ENCODE assay signal across 12 mouse cellular contexts in the genomic region with DNA sequence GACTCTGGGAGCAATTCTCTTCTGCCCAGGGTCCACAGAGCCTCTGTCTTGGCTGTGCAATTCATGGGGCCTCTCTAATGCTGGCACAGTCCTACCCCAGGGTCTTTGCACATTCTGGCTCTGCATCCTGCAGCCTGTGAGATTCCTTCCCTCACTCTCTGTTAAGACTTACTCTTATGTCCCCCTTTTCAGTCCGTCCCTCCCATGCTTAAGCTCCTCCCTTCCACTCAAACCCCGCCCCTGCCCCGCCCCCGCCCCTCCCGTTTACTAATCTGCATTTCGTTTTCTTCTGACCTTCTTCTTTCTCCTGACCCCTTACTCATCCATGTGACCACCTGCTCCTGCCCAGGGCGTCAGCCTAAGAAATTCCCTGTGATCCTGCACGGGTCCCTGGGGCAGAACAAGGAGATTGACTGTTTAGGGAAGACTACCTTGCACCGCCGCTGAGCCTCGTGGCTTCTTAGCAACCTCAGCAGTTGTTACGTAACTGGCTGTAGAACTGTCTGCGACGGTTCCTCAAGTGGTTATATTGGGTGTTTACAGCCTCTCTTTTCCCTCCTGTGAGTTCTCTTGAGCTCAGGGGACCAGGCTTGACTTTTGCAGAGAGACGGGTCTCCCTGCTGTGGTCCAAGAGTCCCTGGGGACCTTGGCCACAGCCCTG. TPM values are rescaled to one million over a fixed set of nuclear protein-coding genes. Genes with fewer than 3 reads are reported as not detected.
DNase-seq lines count a peak whose midpoint lies in the region; ATAC-seq and TF ChIP-seq lines count a peak whose summit lies in the region.
"Had no signal": no experiment of that assay in that cellular context is flagged by ENCODE, and none has a peak within 500 bp of the region (broad histone marks: within the 10 kb centered on the region; RNA-seq: fewer than 3 reads in every experiment).

No protein-coding gene starts in this region.

- H3K27ac ChIP-seq in testis, adult 2 months (ENCODE audit: control insufficient read depth, insufficient read depth, low read depth, low read length), result peak overlapping the region; percentile 79
- no peak overlapping the region for H3K27ac ChIP-seq in liver, embryonic 12.5 days
- H3K27ac ChIP-seq in forebrain, embryonic 13.5 days, result no peak overlapping the region
- H3K27ac ChIP-seq in hindbrain, embryonic 12.5 days, result no peak overlapping the region
- H3K27ac ChIP-seq: embryonic facial prominence, embryonic 15.5 days; kidney, postnatal 0 days; neural tube, embryonic 13.5 days had no signal

- 5% methylated on average over 15 of the region's 15 CpGs for WGBS in liver, embryonic 12.5 days (ENCODE audit: insufficient replicate concordance)
- 24% methylated on average over 15 of the region's 15 CpGs for WGBS in forebrain, embryonic 13.5 days
- 19% methylated on average over 15 of the region's 15 CpGs for WGBS in hindbrain, embryonic 12.5 days

- ATAC-seq in liver, embryonic 12.5 days, result peak; percentile 25; the same call in 1 of the 2 replicates
- no peak for ATAC-seq in forebrain, embryonic 13.5 days
- ATAC-seq in hindbrain, embryonic 12.5 days (ENCODE audit: low FRiP score), result no peak

- TF ChIP-seq POLR2A in testis, adult 2 months (IDR thresholded peaks at IDR 0.05; ENCODE audit: control insufficient read depth, low read depth, low read length), result peak; percentile 50; the same call in 1 of the 2 replicates

- H3K36me3 ChIP-seq in testis, adult 2 months (ENCODE audit: control insufficient read depth, insufficient read depth, low read length), result no peaks in the 10 kb centered on the region; the same call in 1 of the 2 replicates
- H3K36me3 ChIP-seq in liver, embryonic 12.5 days, result peaks cover 18% of the 10 kb centered on the region
- no peaks in the 10 kb centered on the region; the same call in none of the 2 replicates for H3K36me3 ChIP-seq in splenic B cell, adult 2 months (ENCODE audit: control insufficient read depth, insufficient read depth, low read length, poor library complexity, severe bottlenecking)
- peaks cover 21% of the 10 kb centered on the region for H3K36me3 ChIP-seq in forebrain, embryonic 13.5 days (ENCODE audit: poor library complexity, severe bottlenecking)
- H3K36me3 ChIP-seq in hindbrain, embryonic 12.5 days, result peaks cover 16% of the 10 kb centered on the region

- peak; percentile 93 for DNase-seq in heart, adult 11 months
- DNase-seq in heart, postnatal 25 days (ENCODE audit: low spot score), result no peak
- no peak for DNase-seq in testis, postnatal 10 days (ENCODE audit: low spot score)
- DNase-seq in splenic B cell, adult 2 months (ENCODE audit: low read depth, low spot score), result peak; percentile 56

- peak overlapping the region; percentile 7; the same call in 1 of the 2 replicates for H3K9ac ChIP-seq in liver, embryonic 12.5 days
- no peak overlapping the region for H3K9ac ChIP-seq in forebrain, embryonic 13.5 days
- no peak overlapping the region for H3K9ac ChIP-seq in hindbrain, embryonic 12.5 days
- H3K9ac ChIP-seq: embryonic facial prominence, embryonic 15.5 days; neural tube, embryonic 13.5 days had no signal

- intact Hi-C loops in heart, postnatal 25 days (cut with DNase I), result loop anchor here (10.0 kb wide), 1 partner anchor 1474 kb away; no protein-coding TSS in a partner anchor

- H3K4me3 ChIP-seq in testis, adult 2 months (ENCODE audit: control insufficient read depth, low read depth, low read length), result peak overlapping the region; percentile 82
- H3K4me3 ChIP-seq in liver, embryonic 12.5 days, result peak overlapping the region; percentile 36
- H3K4me3 ChIP-seq in forebrain, embryonic 13.5 days, result no peak overlapping the region
- H3K4me3 ChIP-seq in hindbrain, embryonic 12.5 days, result no peak overlapping the region
- H3K4me3 ChIP-seq: embryonic facial prominence, embryonic 15.5 days; neural tube, embryonic 13.5 days had no signal

- no peaks in the 10 kb centered on the region for H3K27me3 ChIP-seq in testis, adult 2 months (ENCODE audit: control insufficient read depth, insufficient read depth, low read length)
- H3K27me3 ChIP-seq in liver, embryonic 12.5 days (replicated peaks), result no peaks in the 10 kb centered on the region
- H3K27me3 ChIP-seq in splenic B cell, adult 2 months (ENCODE audit: control insufficient read depth, insufficient read depth, low read length, poor library complexity, severe bottlenecking), result no peaks in the 10 kb centered on the region
- no peaks in the 10 kb centered on the region for H3K27me3 ChIP-seq in forebrain, embryonic 13.5 days
- no peaks in the 10 kb centered on the region for H3K27me3 ChIP-seq in hindbrain, embryonic 12.5 days
- H3K27me3 ChIP-seq: embryonic facial prominence, embryonic 15.5 days; neural tube, embryonic 13.5 days had no signal

- no peaks in the 10 kb centered on the region for H3K9me3 ChIP-seq in liver, embryonic 12.5 days (replicated peaks)
- no peaks in the 10 kb centered on the region for H3K9me3 ChIP-seq in forebrain, embryonic 13.5 days (replicated peaks)
- no peaks in the 10 kb centered on the region for H3K9me3 ChIP-seq in hindbrain, embryonic 12.5 days (replicated peaks)
- H3K9me3 ChIP-seq: embryonic facial prominence, embryonic 15.5 days; neural tube, embryonic 13.5 days had no signal

- no peak for TF ChIP-seq CTCF in testis, adult 2 months (IDR thresholded peaks at IDR 0.05; ENCODE audit: control insufficient read depth, insufficient read depth, insufficient replicate concordance, low read depth, low read length)

- peak overlapping the region; percentile 59 for H3K4me2 ChIP-seq in liver, embryonic 12.5 days
- no peak overlapping the region for H3K4me2 ChIP-seq in forebrain, embryonic 13.5 days
- H3K4me2 ChIP-seq in hindbrain, embryonic 12.5 days (replicated peaks), result no peak overlapping the region
- H3K4me2 ChIP-seq: embryonic facial prominence, embryonic 15.5 days; neural tube, embryonic 13.5 days had no signal

- peaks cover 14% of the 10 kb centered on the region for H3K4me1 ChIP-seq in testis, adult 2 months (ENCODE audit: control insufficient read depth, insufficient read depth, low read length)
- H3K4me1 ChIP-seq in liver, embryonic 12.5 days, result peaks cover 8% of the 10 kb centered on the region; the same call in 1 of the 2 replicates
- H3K4me1 ChIP-seq in forebrain, embryonic 13.5 days, result no peaks in the 10 kb centered on the region
- H3K4me1 ChIP-seq in hindbrain, embryonic 12.5 days, result 0 out of 2 replicates have a peak, but pooled peaks cover 4% of the 10 kb centered on the region
- H3K4me1 ChIP-seq: embryonic facial prominence, embryonic 15.5 days; neural tube, embryonic 13.5 days had no signal

RNA-seq across cellular contexts. Expression of gene Tmem132b, which starts 10.5 kb away (rescaled TPM):
- total RNA-seq in heart, postnatal 25 days (2021), result not detected
- 0.09 and 0.13 TPM in 2 replicates for polyA plus RNA-seq in testis, adult 2 months (2012; rRNA removed)
- 0.02 and 0.08 TPM in 2 replicates for polyA plus RNA-seq in liver, embryonic 12.5 days (2016; fragmentation: Nextera tagmentation; extraction: Ambion mirVana)
- 2.1 TPM in 2 replicates for polyA plus RNA-seq in forebrain, embryonic 13.5 days (2015; fragmentation: Nextera tagmentation; extraction: Ambion mirVana)
- 2.4 and 3.1 TPM in 2 replicates for polyA plus RNA-seq in hindbrain, embryonic 12.5 days (2016; fragmentation: Nextera tagmentation; extraction: Ambion mirVana)
- total RNA-seq: MEL had no signal

RNA-seq across cellular contexts. Expression of gene Aacs, which starts 45.4 kb away (rescaled TPM):
- 1 to 10 TPM; 3.0 to 4.1 TPM for total RNA-seq in heart, postnatal 25 days (2021)
- 90.7 and 98.5 TPM in 2 replicates for polyA plus RNA-seq in testis, adult 2 months (2012; rRNA removed)
- 24.7 and 25.1 TPM in 2 replicates for polyA plus RNA-seq in liver, embryonic 12.5 days (2016; fragmentation: Nextera tagmentation; extraction: Ambion mirVana)
- 53.7 and 54.6 TPM in 2 replicates for polyA plus RNA-seq in forebrain, embryonic 13.5 days (2015; fragmentation: Nextera tagmentation; extraction: Ambion mirVana)
- 62.2 and 64.4 TPM in 2 replicates for polyA plus RNA-seq in hindbrain, embryonic 12.5 days (2016; fragmentation: Nextera tagmentation; extraction: Ambion mirVana)

Comparison
In these comparisons a context has a peak if more than half of its experiments do, and no peak if none do; other contexts are left out.
1. DNase-seq: peak in heart, adult 11 months (single experiment) and splenic B cell, adult 2 months (single experiment); none in heart, postnatal 25 days (single experiment) and testis, postnatal 10 days (single experiment).
2. H3K4me3 ChIP-seq: peak in testis, adult 2 months (single experiment) and liver, embryonic 12.5 days (single experiment); none in forebrain, embryonic 13.5 days (single experiment) and hindbrain, embryonic 12.5 days (single experiment).